Comparison of ENCODE assay signal across 8 mouse cellular contexts in genomic region chr11:110448131-110448725, GRCm38 (mm10). TPM values are rescaled to one million over a fixed set of nuclear protein-coding genes. Genes with fewer than 3 reads are reported as not detected.
A peak's percentile ranks its signal among the peaks of the same experiment; 100 is the strongest.
DNase-seq lines count a peak whose midpoint lies in the region; ATAC-seq and TF ChIP-seq lines count a peak whose summit lies in the region.

No protein-coding gene starts in this region.

- TF ChIP-seq CTCF in CH12.LX (conservative IDR thresholded peaks at IDR 0.05 in 1 of 2, IDR thresholded peaks at IDR 0.05 in 1 of 2; ENCODE audit: low read depth in 2 of 2, low read length in 2 of 2), result no peak

- peaks cover 0 to under 1% of the 10 kb centered on the region in 2 experiments for H3K36me3 ChIP-seq in CH12.LX (replicated peaks in 1 of 2; ENCODE audit: control insufficient read depth in 1 of 2, insufficient read depth in 1 of 2, low read length in 1 of 2)
- H3K36me3 ChIP-seq in embryonic facial prominence, embryonic 15.5 days, result no peaks in the 10 kb centered on the region
- H3K36me3 ChIP-seq in hindbrain, embryonic 11.5 days (ENCODE audit: control insufficient read depth, insufficient read depth, low read length), result no peaks in the 10 kb centered on the region
- H3K36me3 ChIP-seq in limb, embryonic 13.5 days, result 0 out of 2 replicates have a peak, but pooled peaks cover 4% of the 10 kb centered on the region
- no peaks in the 10 kb centered on the region for H3K36me3 ChIP-seq in midbrain, embryonic 12.5 days
- no peaks in the 10 kb centered on the region for H3K36me3 ChIP-seq in stomach, embryonic 16.5 days (ENCODE audit: control insufficient read depth, insufficient read depth, low read length)

- no peak for TF ChIP-seq RAD21 in CH12.LX (IDR thresholded peaks at IDR 0.05; ENCODE audit: low read depth, low read length)

- 17% methylated on average over 7 of the region's 7 CpGs for WGBS in embryonic facial prominence, embryonic 15.5 days
- 3% methylated on average over 7 of the region's 7 CpGs for WGBS in hindbrain, embryonic 11.5 days
- WGBS in limb, embryonic 13.5 days, result 12% methylated on average over 7 of the region's 7 CpGs
- WGBS in midbrain, embryonic 12.5 days, result 2% methylated on average over 7 of the region's 7 CpGs
- 17% methylated on average over 7 of the region's 7 CpGs for WGBS in stomach, embryonic 16.5 days

- H3K27ac ChIP-seq in CH12.LX (ENCODE audit: insufficient read depth, low read depth), result peak overlapping the region; percentile 70
- H3K27ac ChIP-seq in embryonic facial prominence, embryonic 15.5 days (replicated peaks), result peak overlapping the region; percentile 71
- no peak overlapping the region for H3K27ac ChIP-seq in hindbrain, embryonic 11.5 days (ENCODE audit: low read depth, low read length)
- H3K27ac ChIP-seq in limb, embryonic 13.5 days, result no peak overlapping the region; the same call in 1 of the 2 replicates
- H3K27ac ChIP-seq in midbrain, embryonic 12.5 days (replicated peaks), result no peak overlapping the region
- peak overlapping the region; percentile 22 for H3K27ac ChIP-seq in stomach, embryonic 16.5 days (ENCODE audit: low read length)

- dilution Hi-C loops in CH12.LX (cut with MboI; ENCODE audit: extremely low pct_ligation_motif_present, extremely low pct_unique_long_range_greater_than_20kb, low sequenced_read_pairs), result no loop called here

- H3K4me1 ChIP-seq in CH12.LX (ENCODE audit: control insufficient read depth in 1 of 2, insufficient read depth in 2 of 2), result peaks cover 24 to 57% of the 10 kb centered on the region in 2 experiments
- peaks cover 34% of the 10 kb centered on the region for H3K4me1 ChIP-seq in embryonic facial prominence, embryonic 15.5 days
- peaks cover 11% of the 10 kb centered on the region for H3K4me1 ChIP-seq in hindbrain, embryonic 11.5 days (replicated peaks; ENCODE audit: control insufficient read depth, insufficient read depth, low read length)
- peaks cover 47% of the 10 kb centered on the region for H3K4me1 ChIP-seq in limb, embryonic 13.5 days
- H3K4me1 ChIP-seq in midbrain, embryonic 12.5 days, result peaks cover 32% of the 10 kb centered on the region
- H3K4me1 ChIP-seq in stomach, embryonic 16.5 days (ENCODE audit: control insufficient read depth, insufficient read depth, low read length), result peaks cover 38% of the 10 kb centered on the region

- peak overlapping the region; percentile 57; the same call in 1 of the 2 replicates for H3K9ac ChIP-seq in CH12.LX (ENCODE audit: insufficient read depth, low read depth)
- H3K9ac ChIP-seq in embryonic facial prominence, embryonic 15.5 days, result peak overlapping the region; percentile 9; the same call in 1 of the 2 replicates
- no peak overlapping the region for H3K9ac ChIP-seq in hindbrain, embryonic 11.5 days (ENCODE audit: low read depth, low read length)
- H3K9ac ChIP-seq in limb, embryonic 13.5 days, result peak overlapping the region; percentile 39; the same call in 1 of the 2 replicates
- peak overlapping the region; percentile 43; the same call in 1 of the 2 replicates for H3K9ac ChIP-seq in midbrain, embryonic 12.5 days (replicated peaks)
- H3K9ac ChIP-seq in stomach, embryonic 16.5 days (ENCODE audit: low read length), result no peak overlapping the region

- H3K27me3 ChIP-seq in CH12.LX (replicated peaks), result no peaks in the 10 kb centered on the region
- H3K27me3 ChIP-seq in embryonic facial prominence, embryonic 15.5 days, result no peaks in the 10 kb centered on the region
- H3K27me3 ChIP-seq in hindbrain, embryonic 11.5 days (ENCODE audit: control insufficient read depth, insufficient read depth, low read length), result peaks cover 2% of the 10 kb centered on the region; the same call in 1 of the 2 replicates
- no peaks in the 10 kb centered on the region for H3K27me3 ChIP-seq in limb, embryonic 13.5 days
- H3K27me3 ChIP-seq in midbrain, embryonic 12.5 days, result peaks cover 11% of the 10 kb centered on the region; the same call in 1 of the 2 replicates
- H3K27me3 ChIP-seq in stomach, embryonic 16.5 days (ENCODE audit: control insufficient read depth, insufficient read depth, low read length), result no peaks in the 10 kb centered on the region

- TF ChIP-seq POLR2A in CH12.LX (IDR thresholded peaks at IDR 0.05; ENCODE audit: low read depth, low read length), result peak; percentile 76

- no peak for TF ChIP-seq EP300 in CH12.LX (IDR thresholded peaks at IDR 0.05; ENCODE audit: low read length)

- ATAC-seq in embryonic facial prominence, embryonic 15.5 days (ENCODE audit: insufficient number of reproducible peaks, low FRiP score, low TSS enrichment, low read depth), result no peak
- ATAC-seq in hindbrain, embryonic 11.5 days (ENCODE audit: low FRiP score), result peak; percentile 49
- ATAC-seq in limb, embryonic 13.5 days (ENCODE audit: low FRiP score, low read depth), result no peak
- no peak for ATAC-seq in midbrain, embryonic 12.5 days (ENCODE audit: low FRiP score, low read depth)
- no peak for ATAC-seq in stomach, embryonic 16.5 days (ENCODE audit: insufficient read depth, low FRiP score)

- DNase-seq in CH12.LX (ENCODE audit: extremely low read depth), result peak; percentile 90
- peak; percentile 90 for DNase-seq in R1 (ENCODE audit: low read depth, low spot score)
- DNase-seq in hindbrain, embryonic 11.5 days (ENCODE audit: low spot score), result peak; percentile 57
- DNase-seq in left cerebral cortex, adult 8-10 months (ENCODE audit: low spot score in 2 of 2), result no peak

- H3K9me3 ChIP-seq in CH12.LX (replicated peaks; ENCODE audit: low read length), result peaks cover 5% of the 10 kb centered on the region
- no peaks in the 10 kb centered on the region for H3K9me3 ChIP-seq in embryonic facial prominence, embryonic 15.5 days (replicated peaks)
- H3K9me3 ChIP-seq in hindbrain, embryonic 11.5 days (ENCODE audit: control insufficient read depth, low read length), result no peaks in the 10 kb centered on the region
- no peaks in the 10 kb centered on the region for H3K9me3 ChIP-seq in limb, embryonic 13.5 days
- H3K9me3 ChIP-seq in midbrain, embryonic 12.5 days, result no peaks in the 10 kb centered on the region
- no peaks in the 10 kb centered on the region for H3K9me3 ChIP-seq in stomach, embryonic 16.5 days (replicated peaks; ENCODE audit: control insufficient read depth, low read length)

- in situ Hi-C loops in CH12.LX (cut with MboI; ENCODE audit: low pct_ligation_motif_present, low pct_unique_long_range_greater_than_20kb, low sequenced_read_pairs), result no loop called here

- peak overlapping the region; percentile 39 to 51 (median 46) for H3K4me3 ChIP-seq in CH12.LX (replicated peaks in 1 of 3; ENCODE audit: low read depth in 2 of 3, low read length in 2 of 3, poor library complexity in 1 of 3)
- peak overlapping the region; percentile 32 for H3K4me3 ChIP-seq in embryonic facial prominence, embryonic 15.5 days (replicated peaks)
- H3K4me3 ChIP-seq in hindbrain, embryonic 11.5 days (ENCODE audit: low read depth, low read length), result 0 out of 2 replicates have a peak overlapping the region, but pooled peaks have one; percentile 15
- H3K4me3 ChIP-seq in limb, embryonic 13.5 days, result peak overlapping the region; percentile 29
- peak overlapping the region; percentile 26; the same call in 1 of the 2 replicates for H3K4me3 ChIP-seq in midbrain, embryonic 12.5 days
- peak overlapping the region; percentile 24 for H3K4me3 ChIP-seq in stomach, embryonic 16.5 days (replicated peaks; ENCODE audit: low read length)

- no peaks in the 10 kb centered on the region for H3K79me2 ChIP-seq in CH12.LX (replicated peaks; ENCODE audit: control insufficient read depth, extremely low read depth, insufficient read depth, poor library complexity, severe bottlenecking)

- peak overlapping the region; percentile 86 for H3K4me2 ChIP-seq in CH12.LX (ENCODE audit: insufficient read depth, low read depth, poor library complexity, severe bottlenecking)
- peak overlapping the region; percentile 53 for H3K4me2 ChIP-seq in embryonic facial prominence, embryonic 15.5 days (replicated peaks)
- H3K4me2 ChIP-seq in hindbrain, embryonic 11.5 days (replicated peaks; ENCODE audit: low read depth, low read length), result peak overlapping the region; percentile 47
- H3K4me2 ChIP-seq in limb, embryonic 13.5 days (replicated peaks), result peak overlapping the region; percentile 63
- H3K4me2 ChIP-seq in midbrain, embryonic 12.5 days (replicated peaks), result peak overlapping the region; percentile 48
- peak overlapping the region; percentile 47 for H3K4me2 ChIP-seq in stomach, embryonic 16.5 days (ENCODE audit: low read depth, low read length)

TF ChIP-seq in CH12.LX, 34 proteins besides CTCF, POLR2A, EP300 and RAD21 (continues in another document):
- no peak for TF ChIP-seq SMC3 (IDR thresholded peaks at IDR 0.05; ENCODE audit: low read depth, low read length)
- TF ChIP-seq TBP (conservative IDR thresholded peaks at IDR 0.05; ENCODE audit: low read depth, low read length), result peak; percentile 93
- TF ChIP-seq PAX5 (IDR thresholded peaks at IDR 0.05; ENCODE audit: low read length), result no peak
- TF ChIP-seq SIN3A (IDR thresholded peaks at IDR 0.05; ENCODE audit: low read length), result 0 out of 2 replicates have a peak, but pooled peaks have one; percentile 9
- 0 out of 2 replicates have a peak, but pooled peaks have one; percentile 16 for TF ChIP-seq MYC (IDR thresholded peaks at IDR 0.05; ENCODE audit: low read depth, low read length)
- TF ChIP-seq MXI1 (IDR thresholded peaks at IDR 0.05; ENCODE audit: low read depth, low read length), result no peak
- peak; percentile 84 for TF ChIP-seq NELFE (IDR thresholded peaks at IDR 0.05; ENCODE audit: low read depth, low read length)
- no peak for TF ChIP-seq ZC3H11A (IDR thresholded peaks at IDR 0.05; ENCODE audit: low read depth, low read length)
- peak; percentile 25; the same call in 1 of the 2 replicates for TF ChIP-seq IRF4 (IDR thresholded peaks at IDR 0.05; ENCODE audit: low read depth, low read length)
- TF ChIP-seq BHLHE40 (IDR thresholded peaks at IDR 0.05; ENCODE audit: low read depth, low read length), result no peak
- no peak for TF ChIP-seq JUND (conservative IDR thresholded peaks at IDR 0.05; ENCODE audit: low read depth, low read length)
- no peak for TF ChIP-seq USF1 (IDR thresholded peaks at IDR 0.05; ENCODE audit: low read depth, low read length)
- TF ChIP-seq MAZ (IDR thresholded peaks at IDR 0.05; ENCODE audit: low read depth, low read length), result peak; percentile 35; the same call in 1 of the 2 replicates

RNA-seq across cellular contexts. Expression of gene Map2k6, which starts 49.3 kb away (rescaled TPM):
- total RNA-seq in CH12.LX (2012; rRNA removed) (11.3 and 16.8 TPM in 2 replicates), CH12.LX (2014; rRNA removed) (21.9 and 23.0 TPM in 2 replicates)
- polyA plus RNA-seq in CH12.LX (2012; ENCODE audit: insufficient read length, low read depth), result 16.9 and 18.0 TPM in 2 replicates
- 18.0 and 19.4 TPM in 2 replicates for polyA plus RNA-seq in embryonic facial prominence, embryonic 15.5 days (2015; fragmentation: Nextera tagmentation; extraction: Ambion mirVana)
- polyA plus RNA-seq in hindbrain, embryonic 11.5 days (2014; fragmentation: Nextera tagmentation; extraction: Ambion mirVana), result 34.7 and 37.6 TPM in 2 replicates
- polyA plus RNA-seq in limb, embryonic 13.5 days (2015; fragmentation: Nextera tagmentation; extraction: Ambion mirVana), result 34.3 and 34.6 TPM in 2 replicates
- polyA plus RNA-seq in midbrain, embryonic 12.5 days (2016; fragmentation: Nextera tagmentation; extraction: Ambion mirVana), result 27.6 and 31.5 TPM in 2 replicates
- 16.9 and 17.6 TPM in 2 replicates for polyA plus RNA-seq in stomach, embryonic 16.5 days (2015; fragmentation: Nextera tagmentation; extraction: Ambion mirVana)
- total RNA-seq in left cerebral cortex, adult 8-10 months (2022), result 10 to 100 TPM; 21.9 to 23.5 (median 22.6) TPM

Comparison
In these comparisons a context has a peak if more than half of its experiments do, and no peak if none do; other contexts are left out.
1. DNase-seq: peak in CH12.LX (single experiment), R1 (single experiment) and hindbrain, embryonic 11.5 days (single experiment); none in left cerebral cortex, adult 8-10 months (0 of 2).
2. H3K27ac ChIP-seq: peak in CH12.LX (single experiment), embryonic facial prominence, embryonic 15.5 days (single experiment) and stomach, embryonic 16.5 days (single experiment); none in hindbrain, embryonic 11.5 days (single experiment), limb, embryonic 13.5 days (single experiment) and midbrain, embryonic 12.5 days (single experiment).
3. H3K9ac ChIP-seq: peak in CH12.LX (single experiment), embryonic facial prominence, embryonic 15.5 days (single experiment), limb, embryonic 13.5 days (single experiment) and midbrain, embryonic 12.5 days (single experiment); none in hindbrain, embryonic 11.5 days (single experiment) and stomach, embryonic 16.5 days (single experiment).
4. Peak in every context shown above with its lines, with median percentiles within 50 percentile points of each other: H3K4me2 ChIP-seq and H3K4me3 ChIP-seq.